Mouse (Mus musculus): Measurements from ENCODE around the gene Spata16. TPM values are rescaled to one million over a fixed set of nuclear protein-coding genes. Genes with fewer than 3 reads are reported as not detected.

Spata16 gene
- total and polyA plus RNA-seq, 3 experiments: not detected

DNA sequence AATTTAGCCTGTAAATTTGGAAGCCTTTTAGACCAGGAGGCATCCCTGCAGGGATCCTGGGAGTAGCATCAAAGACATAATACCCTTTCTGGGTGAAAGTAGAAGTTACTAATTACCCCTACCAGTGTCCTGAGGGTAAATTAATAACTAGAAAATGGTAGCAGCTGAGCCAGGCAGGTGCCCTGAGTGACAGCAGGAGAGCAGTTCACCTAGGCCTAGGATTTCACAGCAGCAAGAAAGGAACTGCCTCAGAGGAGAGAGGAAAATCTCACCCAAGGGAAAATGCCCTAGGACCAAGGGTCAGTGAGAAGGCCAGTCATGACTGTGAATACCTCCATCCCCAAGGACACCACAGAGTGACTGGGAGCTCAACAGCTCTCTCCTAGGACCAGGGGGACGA lies 333.9 kb downstream of the Spata16 start:
- Histone ChIP-seq H3K27ac (ENCODE audit: insufficient read depth, low read depth) (no peak overlapping the region), H3K4me1 (ENCODE audit: control insufficient read depth in 1 of 2, insufficient read depth in 2 of 2) (no peaks in the 10 kb centered on the region), H3K79me2 (replicated peaks; ENCODE audit: control insufficient read depth, extremely low read depth, insufficient read depth, poor library complexity, severe bottlenecking) (no peaks in the 10 kb centered on the region), H3K36me3 (replicated peaks in 1 of 2; ENCODE audit: control insufficient read depth in 1 of 2, insufficient read depth in 1 of 2, low read length in 1 of 2) (no peaks in the 10 kb centered on the region), H3K9me3 (replicated peaks; ENCODE audit: low read length) (no peaks in the 10 kb centered on the region), H3K4me3 (replicated peaks in 1 of 3; ENCODE audit: low read depth in 2 of 3, low read length in 2 of 3, poor library complexity in 1 of 3) (no peak overlapping the region), H3K27me3 (replicated peaks) (no peaks in the 10 kb centered on the region), H3K9ac (ENCODE audit: insufficient read depth, low read depth) (no peak overlapping the region), H3K4me2 (ENCODE audit: insufficient read depth, low read depth, poor library complexity, severe bottlenecking) (no peak overlapping the region)
- dilution Hi-C loops (cut with MboI; ENCODE audit: extremely low pct_ligation_motif_present, extremely low pct_unique_long_range_greater_than_20kb, low sequenced_read_pairs) (no loop called here), in situ Hi-C loops (cut with MboI; ENCODE audit: low pct_ligation_motif_present, low pct_unique_long_range_greater_than_20kb, low sequenced_read_pairs) (no loop called here)
- DNase-seq (ENCODE audit: extremely low read depth): no peak
- TF ChIP-seq MAZ (IDR thresholded peaks at IDR 0.05; ENCODE audit: low read depth, low read length) (no peak), CHD2 (IDR thresholded peaks at IDR 0.05; ENCODE audit: low read length) (no peak), MYC (IDR thresholded peaks at IDR 0.05; ENCODE audit: low read depth, low read length) (no peak), IRF4 (IDR thresholded peaks at IDR 0.05; ENCODE audit: low read depth, low read length) (no peak), ZC3H11A (IDR thresholded peaks at IDR 0.05; ENCODE audit: low read depth, low read length) (no peak), NELFE (IDR thresholded peaks at IDR 0.05; ENCODE audit: low read depth, low read length) (no peak), MXI1 (IDR thresholded peaks at IDR 0.05; ENCODE audit: low read depth, low read length) (no peak), ELF1 (IDR thresholded peaks at IDR 0.05; ENCODE audit: low read depth, low read length) (no peak), ETS1 (conservative IDR thresholded peaks at IDR 0.05; ENCODE audit: low read depth, low read length) (no peak), E2F4 (IDR thresholded peaks at IDR 0.05; ENCODE audit: insufficient replicate concordance, low read depth, low read length) (no peak), JUN (IDR thresholded peaks at IDR 0.05; ENCODE audit: insufficient read depth, low read depth, low read length) (no peak)

DNA sequence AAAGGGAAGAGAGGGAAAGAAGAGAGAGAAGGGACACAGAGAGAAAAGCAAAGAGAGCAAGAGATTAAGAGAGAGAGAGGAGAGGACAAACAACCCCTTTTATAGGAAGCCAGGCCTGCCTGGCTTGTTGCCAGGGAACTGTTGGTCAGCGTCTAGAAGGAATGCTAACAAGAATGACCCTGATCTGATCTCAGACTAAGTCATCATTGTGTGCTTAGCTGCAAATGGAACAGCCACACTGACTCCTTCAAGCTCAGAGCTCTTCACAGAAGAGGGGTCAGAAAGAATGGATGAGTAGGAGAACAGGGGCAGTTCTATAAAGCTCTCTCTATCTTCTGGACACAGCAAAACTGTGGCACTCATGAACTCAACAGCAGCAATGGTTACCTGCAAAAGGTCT lies 334.7 kb downstream of the Spata16 start:
- H3K36me3 ChIP-seq (replicated peaks in 1 of 2; ENCODE audit: control insufficient read depth in 1 of 2, insufficient read depth in 1 of 2, low read length in 1 of 2): no peaks in the 10 kb centered on the region
- no peak overlapping the region for H3K9ac ChIP-seq (ENCODE audit: insufficient read depth, low read depth)
- in situ Hi-C loops (cut with MboI; ENCODE audit: low pct_ligation_motif_present, low pct_unique_long_range_greater_than_20kb, low sequenced_read_pairs): no loop called here
- no peaks in the 10 kb centered on the region for H3K79me2 ChIP-seq (replicated peaks; ENCODE audit: control insufficient read depth, extremely low read depth, insufficient read depth, poor library complexity, severe bottlenecking)
- no peaks in the 10 kb centered on the region for H3K27me3 ChIP-seq (replicated peaks)
- H3K4me3 ChIP-seq (replicated peaks in 1 of 3; ENCODE audit: low read depth in 2 of 3, low read length in 2 of 3, poor library complexity in 1 of 3): no peak overlapping the region
- DNase-seq (ENCODE audit: extremely low read depth): no peak
- dilution Hi-C loops (cut with MboI; ENCODE audit: extremely low pct_ligation_motif_present, extremely low pct_unique_long_range_greater_than_20kb, low sequenced_read_pairs): no loop called here
- TF ChIP-seq IRF4 (IDR thresholded peaks at IDR 0.05; ENCODE audit: low read depth, low read length) (no peak), JUN (IDR thresholded peaks at IDR 0.05; ENCODE audit: insufficient read depth, low read depth, low read length) (no peak)
- no peaks in the 10 kb centered on the region for H3K9me3 ChIP-seq (replicated peaks; ENCODE audit: low read length)
- H3K4me1 ChIP-seq (ENCODE audit: control insufficient read depth in 1 of 2, insufficient read depth in 2 of 2): no peaks in the 10 kb centered on the region
- H3K27ac ChIP-seq (ENCODE audit: insufficient read depth, low read depth): no peak overlapping the region
- no peak overlapping the region for H3K4me2 ChIP-seq (ENCODE audit: insufficient read depth, low read depth, poor library complexity, severe bottlenecking)

DNA sequence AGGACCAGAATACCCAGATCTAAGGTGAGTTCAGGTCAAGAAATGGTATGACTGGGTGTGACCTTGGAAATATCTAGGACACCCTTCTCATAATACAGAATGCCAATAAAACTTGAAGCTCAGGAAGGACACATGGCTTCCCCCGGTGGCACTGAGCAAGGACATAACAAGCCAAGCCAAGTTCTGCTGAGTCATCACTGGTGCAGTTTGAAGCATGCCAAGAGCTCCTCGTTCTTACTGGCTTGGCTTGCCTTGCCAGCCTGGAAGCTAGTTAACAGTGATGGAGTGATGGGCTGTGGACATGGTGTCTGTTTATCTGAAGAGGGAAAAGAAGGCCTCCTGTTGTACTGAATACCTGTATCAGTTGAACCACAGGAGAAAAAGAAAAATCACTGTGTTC lies 342.2 kb downstream of the Spata16 start:
- H3K4me3 ChIP-seq (replicated peaks in 1 of 3; ENCODE audit: low read depth in 2 of 3, low read length in 2 of 3, poor library complexity in 1 of 3): no peak overlapping the region
- no peaks in the 10 kb centered on the region for H3K27me3 ChIP-seq (replicated peaks)
- H3K4me1 ChIP-seq (ENCODE audit: control insufficient read depth in 1 of 2, insufficient read depth in 2 of 2): no peaks in the 10 kb centered on the region
- no peaks in the 10 kb centered on the region for H3K79me2 ChIP-seq (replicated peaks; ENCODE audit: control insufficient read depth, extremely low read depth, insufficient read depth, poor library complexity, severe bottlenecking)
- TF ChIP-seq CTCF (conservative IDR thresholded peaks at IDR 0.05 in 1 of 2, IDR thresholded peaks at IDR 0.05 in 1 of 2; ENCODE audit: low read depth in 2 of 2, low read length in 2 of 2) (no peak), MAFK (IDR thresholded peaks at IDR 0.05; ENCODE audit: insufficient replicate concordance, low read length) (peak; percentile 79), SMC3 (IDR thresholded peaks at IDR 0.05; ENCODE audit: low read depth, low read length) (no peak)
- dilution Hi-C loops (cut with MboI; ENCODE audit: extremely low pct_ligation_motif_present, extremely low pct_unique_long_range_greater_than_20kb, low sequenced_read_pairs): no loop called here
- H3K36me3 ChIP-seq (replicated peaks in 1 of 2; ENCODE audit: control insufficient read depth in 1 of 2, insufficient read depth in 1 of 2, low read length in 1 of 2): no peaks in the 10 kb centered on the region
- H3K27ac ChIP-seq (ENCODE audit: insufficient read depth, low read depth): no peak overlapping the region
- no peak for DNase-seq (ENCODE audit: extremely low read depth)
- in situ Hi-C loops (cut with MboI; ENCODE audit: low pct_ligation_motif_present, low pct_unique_long_range_greater_than_20kb, low sequenced_read_pairs): no loop called here
- H3K9me3 ChIP-seq (replicated peaks; ENCODE audit: low read length): no peaks in the 10 kb centered on the region
- no peak overlapping the region for H3K4me2 ChIP-seq (ENCODE audit: insufficient read depth, low read depth, poor library complexity, severe bottlenecking)
- no peak overlapping the region for H3K9ac ChIP-seq (ENCODE audit: insufficient read depth, low read depth)

Data from CH12.LX (cell line).